Mouse (Mus musculus): ENCODE results near the gene Cpa2. TPM values are rescaled to one million over a fixed set of nuclear protein-coding genes. Genes with fewer than 3 reads are reported as not detected.

The Cpa2 gene
- polyA plus RNA-seq, 1 experiment from 2014 or later = 0.20 TPM

GRCm38 (mm10) chr6:30554621-30555170 lies 13.3 kb downstream of the Cpa2 start:
- no peak overlapping the region for H3K27ac ChIP-seq
- 98% methylated on average over 5 of the region's 5 CpGs for WGBS (ENCODE audit: missing documents)

GRCm38 (mm10) chr6:30556080-30556479 lies 14.7 kb downstream of the Cpa2 start:
- 23% methylated on average over 8 of the region's 9 CpGs for WGBS (ENCODE audit: missing documents)
- no peaks in the 10 kb centered on the region for H3K79me2 ChIP-seq (ENCODE audit: inconsistent target)
- no peak overlapping the region for H3K4me3 ChIP-seq (ENCODE audit: inconsistent target)
- no peak overlapping the region for H3K27ac ChIP-seq
- H3K36me3 ChIP-seq (ENCODE audit: inconsistent target) = no peaks in the 10 kb centered on the region

More at GRCm38 (mm10) chr6:30554621-30555170, 13.3 kb downstream of the Cpa2 start:
- Histone ChIP-seq H3K79me2 (ENCODE audit: inconsistent target) (no peaks in the 10 kb centered on the region), H3K4me3 (ENCODE audit: inconsistent target) (no peak overlapping the region), H3K36me3 (ENCODE audit: inconsistent target) (no peaks in the 10 kb centered on the region)

- WGBS (ENCODE audit: missing documents) = 94% methylated on average over 1 of the region's 1 CpGs
- no peaks in the 10 kb centered on the region for H3K36me3 ChIP-seq (ENCODE audit: inconsistent target)
- H3K27ac ChIP-seq = no peak overlapping the region
- no peak overlapping the region for H3K4me3 ChIP-seq (ENCODE audit: inconsistent target)
- no peaks in the 10 kb centered on the region for H3K79me2 ChIP-seq (ENCODE audit: inconsistent target)
Observed at GRCm38 (mm10) chr6:30559726-30560125, 18.3 kb downstream of the Cpa2 start.

- Histone ChIP-seq H3K4me3 (ENCODE audit: inconsistent target) (no peak overlapping the region), H3K36me3 (ENCODE audit: inconsistent target) (no peaks in the 10 kb centered on the region)
- 85% methylated on average over 4 of the region's 4 CpGs for WGBS (ENCODE audit: missing documents)
Observed at GRCm38 (mm10) chr6:30562132-30562531, 20.8 kb downstream of the Cpa2 start.

GRCm38 (mm10) chr6:30563575-30563974 lies 22.2 kb downstream of the Cpa2 start:
- Histone ChIP-seq H3K36me3 (ENCODE audit: inconsistent target) (no peaks in the 10 kb centered on the region), H3K4me3 (ENCODE audit: inconsistent target) (no peak overlapping the region), H3K79me2 (ENCODE audit: inconsistent target) (no peaks in the 10 kb centered on the region), H3K27ac (no peak overlapping the region)
- 76% methylated on average over 6 of the region's 6 CpGs for WGBS (ENCODE audit: missing documents)

More at GRCm38 (mm10) chr6:30562132-30562531, 20.8 kb downstream of the Cpa2 start:
- Histone ChIP-seq H3K79me2 (ENCODE audit: inconsistent target) (no peaks in the 10 kb centered on the region), H3K27ac (no peak overlapping the region)

- Histone ChIP-seq H3K36me3 (ENCODE audit: inconsistent target) (no peaks in the 10 kb centered on the region), H3K79me2 (ENCODE audit: inconsistent target) (no peaks in the 10 kb centered on the region), H3K27ac (no peak overlapping the region), H3K4me3 (ENCODE audit: inconsistent target) (no peak overlapping the region)
- 94% methylated on average over 6 of the region's 6 CpGs for WGBS (ENCODE audit: missing documents)
Observed at GRCm38 (mm10) chr6:30564051-30564450, 22.7 kb downstream of the Cpa2 start.

- no peak within 1 kb of the TSS for H3K27ac ChIP-seq
- H3K36me3 ChIP-seq (ENCODE audit: inconsistent target) = no peaks in the 10 kb centered on the region
- H3K79me2 ChIP-seq (ENCODE audit: inconsistent target) = no peaks in the 10 kb centered on the region
- H3K4me3 ChIP-seq (ENCODE audit: inconsistent target) = no peak within 1 kb of the TSS
- 91% methylated on average over 5 of the region's 5 CpGs for WGBS (ENCODE audit: missing documents)
Observed at GRCm38 (mm10) chr6:30568069-30568468, 26.7 kb downstream of the Cpa2 start, which contains the start of gene Cpa4. Gene Cpa4 (plus strand): TSS chr6:30568369.

GRCm38 (mm10) chr6:30569331-30569730 lies 27.9 kb downstream of the Cpa2 start:
- Histone ChIP-seq H3K27ac (no peak overlapping the region), H3K79me2 (ENCODE audit: inconsistent target) (no peaks in the 10 kb centered on the region), H3K4me3 (ENCODE audit: inconsistent target) (no peak overlapping the region), H3K36me3 (ENCODE audit: inconsistent target) (no peaks in the 10 kb centered on the region)
- 93% methylated on average over 10 of the region's 10 CpGs for WGBS (ENCODE audit: missing documents)

- WGBS (ENCODE audit: missing documents) = 98% methylated on average over 5 of the region's 5 CpGs
- Histone ChIP-seq H3K27ac (no peak overlapping the region), H3K4me3 (ENCODE audit: inconsistent target) (no peak overlapping the region), H3K36me3 (ENCODE audit: inconsistent target) (no peaks in the 10 kb centered on the region), H3K79me2 (ENCODE audit: inconsistent target) (no peaks in the 10 kb centered on the region)
Observed at GRCm38 (mm10) chr6:30570012-30570411, 28.6 kb downstream of the Cpa2 start.

GRCm38 (mm10) chr6:30572456-30573311 lies 31.3 kb downstream of the Cpa2 start:
- Histone ChIP-seq H3K79me2 (ENCODE audit: inconsistent target) (no peaks in the 10 kb centered on the region), H3K4me3 (ENCODE audit: inconsistent target) (no peak overlapping the region), H3K27ac (no peak overlapping the region), H3K36me3 (ENCODE audit: inconsistent target) (no peaks in the 10 kb centered on the region)
- 89% methylated on average over 18 of the region's 20 CpGs for WGBS (ENCODE audit: missing documents)

- H3K27ac ChIP-seq = no peak overlapping the region
- 86% methylated on average over 5 of the region's 5 CpGs for WGBS (ENCODE audit: missing documents)
- H3K36me3 ChIP-seq (ENCODE audit: inconsistent target) = no peaks in the 10 kb centered on the region
- H3K79me2 ChIP-seq (ENCODE audit: inconsistent target) = no peaks in the 10 kb centered on the region
- H3K4me3 ChIP-seq (ENCODE audit: inconsistent target) = no peak overlapping the region
Observed at GRCm38 (mm10) chr6:30573380-30573779, 32.0 kb downstream of the Cpa2 start.

- no peaks in the 10 kb centered on the region for H3K36me3 ChIP-seq (ENCODE audit: inconsistent target)
- no peak overlapping the region for H3K27ac ChIP-seq
- 100% methylated on average over 1 of the region's 1 CpGs for WGBS (ENCODE audit: missing documents)
- no peak overlapping the region for H3K4me3 ChIP-seq (ENCODE audit: inconsistent target)
- no peaks in the 10 kb centered on the region for H3K79me2 ChIP-seq (ENCODE audit: inconsistent target)
Observed at GRCm38 (mm10) chr6:30574945-30575344, 33.6 kb downstream of the Cpa2 start.

GRCm38 (mm10) chr6:30576477-30577203 lies 35.3 kb downstream of the Cpa2 start:
- 97% methylated on average over 17 of the region's 17 CpGs for WGBS (ENCODE audit: missing documents)
- no peak overlapping the region for H3K4me3 ChIP-seq (ENCODE audit: inconsistent target)
- no peaks in the 10 kb centered on the region for H3K79me2 ChIP-seq (ENCODE audit: inconsistent target)
- H3K36me3 ChIP-seq (ENCODE audit: inconsistent target) = no peaks in the 10 kb centered on the region
- no peak overlapping the region for H3K27ac ChIP-seq

GRCm38 (mm10) chr6:30579961-30580840 lies 38.8 kb downstream of the Cpa2 start:
- H3K36me3 ChIP-seq (ENCODE audit: inconsistent target) = no peaks in the 10 kb centered on the region
- no peaks in the 10 kb centered on the region for H3K79me2 ChIP-seq (ENCODE audit: inconsistent target)
- no peak overlapping the region for H3K4me3 ChIP-seq (ENCODE audit: inconsistent target)
- WGBS (ENCODE audit: missing documents) = 91% methylated on average over 17 of the region's 17 CpGs
- no peak overlapping the region for H3K27ac ChIP-seq

Measured in macrophage (primary cell).